Mouse (Mus musculus) embryonic facial prominence, embryonic 13.5 days (tissue): Measurements from ENCODE around the gene Disp2. TPM values are rescaled to one million over a fixed set of nuclear protein-coding genes. Genes with fewer than 3 reads are reported as not detected.

Experiments
- polyA plus RNA-seq: library from polyadenylated mRNA; unstranded; fragments of >200 nt; fragmentation: Nextera tagmentation; extraction: Ambion mirVana; gene quantifications from 2 replicates; pipeline ENCODE4 v1.2.1, GENCODE M21; 2015

The Disp2 gene
- polyA plus RNA-seq, 1 experiment from 2014 or later = 0.34 TPM

Other genes starting within 250 kb of the Disp2 start
- gene Bmf, start 230.0 kb upstream of the Disp2 start, polyA plus RNA-seq = 4.1 and 4.3 TPM in 2 replicates
- gene Bub1b, start 181.5 kb upstream of the Disp2 start, polyA plus RNA-seq = 78.0 and 79.2 TPM in 2 replicates
- 2.2 and 2.7 TPM in 2 replicates for gene Pak6, start 116.4 kb upstream of the Disp2 start, polyA plus RNA-seq
- gene Ankrd63, start 75.8 kb upstream of the Disp2 start, polyA plus RNA-seq = 0.07 TPM in 1 of 2 replicates, not detected in the other
- gene Plcb2, start 51.3 kb upstream of the Disp2 start, polyA plus RNA-seq = 0.47 and 0.55 TPM in 2 replicates
- gene Inafm2, start 34.0 kb upstream of the Disp2 start, polyA plus RNA-seq = 12.7 and 13.1 TPM in 2 replicates
- gene Ccdc9b, start 17.1 kb upstream of the Disp2 start, polyA plus RNA-seq = 0.83 and 0.91 TPM in 2 replicates
- gene Phgr1, start 7.0 kb upstream of the Disp2 start, polyA plus RNA-seq = 2.0 TPM in 1 of 2 replicates, not detected in the other
- gene Knstrn, start 34.3 kb downstream of the Disp2 start, polyA plus RNA-seq = 99.6 and 115 TPM in 2 replicates
- 84.8 and 86.6 TPM in 2 replicates for gene Ivd, start 82.2 kb downstream of the Disp2 start, polyA plus RNA-seq
- 4.0 and 4.1 TPM in 2 replicates for gene Bahd1, start 120.7 kb downstream of the Disp2 start, polyA plus RNA-seq
- 48.8 and 54.9 TPM in 2 replicates for gene Chst14, start 146.8 kb downstream of the Disp2 start, polyA plus RNA-seq
- gene Ccdc32, start 249.7 kb downstream of the Disp2 start, polyA plus RNA-seq = 25.4 and 25.7 TPM in 2 replicates